Mouse (Mus musculus): ENCODE measurements around the gene Gm21650.
"Not testable (repeated sequence)": the region's sequence is repeated elsewhere in the genome, so short reads cannot be mapped to it uniquely, and the experiment has no call there.

Gm21650 gene

DNA sequence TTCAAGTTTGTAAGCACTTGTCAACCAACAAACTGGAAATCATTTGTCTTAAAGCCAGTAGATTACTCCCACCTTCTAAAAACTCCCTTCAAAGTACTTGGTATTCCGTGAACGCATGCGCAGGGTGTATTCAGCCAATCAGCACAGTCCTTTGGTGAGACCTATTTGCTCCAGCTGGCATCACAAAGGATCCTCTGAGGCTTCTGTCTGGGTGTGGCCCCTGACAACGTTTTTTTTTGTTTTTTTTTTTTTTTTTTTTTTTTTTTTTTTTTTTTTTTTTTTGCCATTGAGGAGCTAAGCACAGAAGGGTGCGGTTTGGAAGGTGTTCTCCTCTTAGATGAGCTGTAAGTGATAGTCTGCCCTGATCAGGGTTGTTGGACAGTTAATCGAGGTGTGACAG, at the start of gene Gm21650:
Gm21650 (plus strand) TSS at position 301 of the 400 bp plus-strand sequence.
- not testable (repeated sequence) for DNase-seq (ENCODE audit: extremely low read depth, low read depth)
